Mouse (Mus musculus): ENCODE results near the gene Serpina5.

Serpina5 gene

DNA sequence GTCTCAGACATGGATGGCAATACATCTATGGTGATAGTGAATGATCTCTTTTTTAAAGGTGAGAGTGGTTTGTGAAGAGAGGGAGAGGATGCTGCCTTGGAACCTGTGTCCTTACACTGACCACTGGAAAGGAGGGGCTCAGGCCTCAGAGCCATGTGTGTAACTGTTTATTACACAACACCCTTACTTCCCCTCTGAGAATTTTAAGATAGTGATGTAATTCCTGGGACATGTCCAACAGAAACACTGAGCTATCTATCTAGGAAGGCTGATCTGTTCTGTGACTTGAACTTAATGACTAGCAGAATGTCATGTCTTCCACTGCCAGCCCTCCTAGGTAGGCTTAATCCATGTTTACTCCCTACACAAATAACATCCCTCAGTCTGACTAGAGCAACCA lies 30.1 kb downstream of the Serpina5 start:
- no peak for DNase-seq

DNA sequence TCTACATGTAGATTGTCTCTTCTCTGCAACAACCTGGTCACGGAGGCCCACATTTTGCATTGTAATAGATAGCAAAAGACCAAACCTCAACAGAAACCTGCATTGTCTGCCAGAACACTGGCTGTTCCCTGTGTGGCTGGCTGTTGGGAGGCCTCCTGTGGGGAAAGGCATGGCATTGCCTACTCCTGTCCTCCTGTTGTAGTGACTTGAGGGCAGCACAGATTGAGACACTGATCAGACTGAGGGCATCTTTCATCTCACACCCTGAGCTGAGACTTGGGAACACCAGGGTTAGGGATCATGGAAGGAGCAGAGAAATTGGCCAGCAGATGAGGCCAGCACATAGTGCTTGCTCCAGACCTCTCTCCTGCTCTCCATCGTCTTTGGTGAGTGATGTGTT lies 37.3 kb downstream of the Serpina5 start:
- no peak for DNase-seq

DNA sequence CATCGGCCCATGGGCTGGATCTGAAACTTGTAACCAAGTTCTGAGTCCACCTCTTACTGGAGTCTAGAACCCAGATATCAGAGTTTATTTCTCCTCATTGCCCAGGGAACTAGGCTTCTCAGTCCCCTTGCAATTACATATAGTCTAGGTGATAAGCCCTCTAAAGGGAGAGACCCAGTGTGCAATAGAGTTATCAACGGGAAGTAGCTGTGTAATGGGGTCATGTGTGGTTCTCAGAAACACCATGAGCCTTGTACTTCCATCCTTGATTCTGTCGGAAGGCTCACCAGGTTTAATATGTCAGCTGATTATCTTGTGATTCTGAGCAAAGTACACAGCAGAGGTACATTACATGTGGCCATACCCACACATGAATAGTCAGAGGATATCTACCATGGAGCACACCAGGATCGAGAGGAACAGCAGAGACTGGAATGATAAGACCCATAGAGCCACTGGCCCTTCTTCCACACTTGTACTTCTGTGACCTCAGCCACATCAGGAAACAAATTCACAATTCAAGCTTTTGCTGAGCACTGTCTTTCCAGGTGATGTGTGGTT lies 39.7 kb downstream of the Serpina5 start:
- no peak for DNase-seq

DNA sequence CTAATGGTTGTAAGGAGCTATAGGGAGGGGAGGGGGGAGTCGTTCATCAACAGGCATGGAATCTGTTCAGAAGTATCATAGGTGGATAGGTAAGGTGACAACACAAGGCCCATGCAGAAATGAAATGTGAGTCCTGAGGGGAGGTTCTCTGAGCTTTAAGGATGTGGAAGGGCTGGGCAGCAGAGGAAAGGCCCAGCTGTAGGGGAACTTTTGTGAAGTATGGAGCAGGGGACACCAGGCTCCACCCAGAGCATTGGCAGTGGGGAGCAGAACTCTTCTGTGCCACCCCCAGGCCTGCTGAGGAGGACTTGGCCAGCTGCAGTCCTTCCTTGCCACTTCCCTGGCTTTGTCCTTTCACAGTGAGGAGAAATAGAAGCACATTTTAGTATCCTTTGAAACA lies 40.6 kb downstream of the Serpina5 start:
- no peak for DNase-seq

DNA sequence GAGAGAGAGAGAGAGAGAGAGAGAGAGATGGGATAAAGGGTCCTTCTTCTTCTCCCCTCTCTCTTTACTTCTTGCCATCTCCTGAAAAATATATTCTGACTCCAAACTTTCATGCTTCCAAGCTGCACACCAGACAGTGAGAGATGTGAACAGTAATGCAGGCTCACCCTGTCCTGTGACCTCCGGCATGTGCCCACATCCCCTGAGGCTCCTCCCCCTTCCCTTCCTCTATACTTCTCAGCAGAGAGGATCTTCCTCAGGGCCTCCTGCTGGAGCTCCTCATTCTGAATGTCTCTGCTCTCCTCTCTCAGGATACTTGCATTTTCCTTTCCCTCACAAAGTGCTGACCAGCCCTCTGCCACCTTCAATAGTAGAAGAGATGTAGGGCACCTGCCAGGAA lies 41.5 kb downstream of the Serpina5 start:
- DNase-seq, result no peak

DNA sequence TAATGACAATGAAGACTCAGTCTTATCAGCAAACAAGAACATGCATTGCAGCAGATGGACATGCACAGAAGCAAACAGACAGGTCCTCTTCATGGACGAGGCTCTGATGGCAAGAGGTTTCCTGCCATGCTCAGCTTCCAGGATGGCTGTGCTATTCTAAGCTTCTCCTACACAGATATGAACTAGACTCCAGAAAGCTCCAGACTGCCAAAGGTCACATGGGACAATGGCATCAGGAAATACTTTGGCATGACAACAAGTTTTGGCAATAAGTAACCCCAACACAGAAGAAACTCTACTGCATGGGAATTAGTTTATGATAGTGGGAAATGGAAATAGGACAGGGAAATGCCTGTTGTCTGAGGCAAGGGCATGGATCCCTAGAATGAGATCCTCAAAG lies 42.4 kb downstream of the Serpina5 start:
- DNase-seq, result no peak

DNA sequence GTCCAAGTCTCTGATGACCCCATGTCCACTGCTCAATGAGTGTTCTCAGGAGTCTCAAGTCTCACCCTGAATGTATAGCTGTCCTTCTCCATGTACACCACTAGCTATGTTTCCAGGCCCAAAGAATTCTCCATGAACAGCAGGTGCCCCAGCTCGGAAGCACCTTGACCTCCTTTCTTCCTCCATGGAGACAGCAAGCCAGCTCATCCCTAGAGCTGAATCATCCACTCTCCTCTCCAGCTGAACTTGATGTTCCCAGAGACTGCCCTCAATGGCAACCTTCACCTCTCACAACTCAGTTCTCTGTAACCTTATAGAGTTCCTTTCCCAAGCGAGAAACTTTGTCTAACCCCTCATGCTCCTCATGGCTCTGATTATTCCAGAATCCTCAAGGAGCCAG lies 44.7 kb downstream of the Serpina5 start:
- DNase-seq, result no peak

DNA sequence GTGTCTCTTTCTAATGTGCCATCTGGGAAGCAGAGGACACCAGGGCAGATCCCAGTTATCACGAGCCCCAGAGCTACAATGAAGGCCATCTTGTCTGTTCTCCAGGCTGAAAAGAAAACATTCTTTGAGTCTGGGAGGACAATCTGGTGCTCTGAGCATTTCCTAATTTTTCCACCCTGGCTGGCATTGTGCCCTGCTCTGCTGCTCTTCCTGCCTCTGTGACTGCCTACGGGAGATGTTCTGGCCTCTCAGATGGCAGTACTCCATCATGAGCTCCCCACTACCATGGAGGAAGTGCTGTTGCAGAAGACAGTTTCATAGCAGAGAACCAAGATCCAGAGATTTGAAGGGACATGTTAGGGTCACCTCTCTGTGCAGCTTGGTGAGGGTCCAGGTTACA lies 51.1 kb downstream of the Serpina5 start:
- DNase-seq, result no peak

DNA sequence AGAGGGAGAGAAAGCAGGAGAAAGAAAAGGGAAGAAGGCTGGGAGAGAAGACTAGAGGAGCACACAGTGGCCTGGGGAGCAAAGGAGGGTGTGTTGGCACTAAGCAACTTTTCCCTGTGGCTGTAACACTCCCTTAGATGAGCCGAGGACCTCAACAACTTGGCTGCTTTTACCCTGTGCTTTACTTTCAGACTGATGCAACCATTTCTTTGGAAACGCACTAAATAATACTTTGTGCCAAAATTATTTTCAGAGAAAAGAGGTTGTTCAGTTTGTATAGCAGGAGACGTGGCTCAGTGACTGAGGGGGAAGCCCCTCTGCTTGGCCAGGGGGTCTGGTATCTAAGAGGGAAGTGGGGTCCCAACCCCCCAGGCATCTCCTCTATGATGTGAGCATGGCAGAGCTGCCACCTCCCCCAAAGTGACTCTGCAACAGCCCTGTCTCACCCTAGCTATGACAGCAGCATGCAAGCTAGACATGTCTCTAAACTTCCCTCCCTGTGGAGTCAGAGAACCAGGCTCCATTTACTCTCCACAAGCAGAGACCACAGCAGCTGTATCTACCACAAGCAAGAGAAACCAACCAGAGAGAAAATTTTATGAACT lies 52.2 kb downstream of the Serpina5 start:
- DNase-seq, result no peak

DNA sequence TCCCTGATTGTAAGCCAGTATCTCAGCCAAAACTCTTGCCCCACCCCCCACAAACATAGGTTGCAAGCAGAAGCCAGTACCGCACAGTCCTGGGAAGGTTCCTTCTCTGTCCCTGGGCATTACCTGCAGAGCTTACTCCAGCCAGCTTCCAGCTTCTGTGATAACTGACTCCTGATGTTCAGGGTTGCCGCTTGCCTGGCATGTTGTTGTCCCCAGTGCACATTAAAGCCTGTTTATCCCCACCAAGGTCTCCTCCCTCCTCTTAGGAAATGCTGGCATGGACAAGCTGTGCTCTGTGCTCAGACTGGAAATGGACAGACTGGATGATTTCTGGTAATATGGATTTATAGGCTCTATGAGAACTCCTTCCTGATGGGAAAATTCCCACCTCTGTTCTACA lies 52.7 kb downstream of the Serpina5 start, which contains the start of gene Serpina3c:
Gene Serpina3c, minus strand, starts transcription at position 215 of the 400 bp plus-strand sequence.
- DNase-seq, result no peak

All from spleen, adult 18-20 months (tissue).